Mouse (Mus musculus) naive thymus-derived CD4-positive, alpha-beta T cell, adult 2 months (primary cell): Measurements from ENCODE around the gene Sgce.

Source experiments
- DNase-seq: peaks from one replicate; pipeline ENCODE4 v3.0.0-alpha.2; 2011; ENCODE audit warnings: low read depth

The Sgce gene

GRCm38 (mm10) chr6:4647351-4647750 is 99.7 kb downstream of the Sgce start:
- DNase-seq = no peak

- no peak for DNase-seq
Observed at GRCm38 (mm10) chr6:4642068-4642467, 104.9 kb downstream of the Sgce start.

GRCm38 (mm10) chr6:4634804-4635203 is 112.2 kb downstream of the Sgce start:
- DNase-seq = no peak

DNA sequence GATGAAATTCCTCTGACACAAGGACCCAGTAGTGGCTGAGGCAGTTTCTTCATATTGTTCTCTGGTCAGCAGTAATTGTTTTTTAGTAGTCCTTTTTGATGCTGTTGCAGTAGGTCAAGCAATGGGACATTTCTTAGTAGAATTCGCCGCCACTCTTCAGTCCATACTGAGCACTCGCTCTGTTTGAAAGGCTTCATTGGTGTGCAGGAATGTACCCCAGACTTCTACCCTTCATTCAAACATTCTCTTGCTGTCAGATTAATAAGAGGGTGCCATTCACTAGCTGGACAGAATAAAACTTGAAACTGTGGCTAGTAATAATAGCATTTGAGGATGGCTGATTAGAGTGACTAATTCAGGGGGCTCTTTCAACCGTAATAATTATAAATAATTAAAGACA is 113.8 kb downstream of the Sgce start:
- no peak for DNase-seq

DNA sequence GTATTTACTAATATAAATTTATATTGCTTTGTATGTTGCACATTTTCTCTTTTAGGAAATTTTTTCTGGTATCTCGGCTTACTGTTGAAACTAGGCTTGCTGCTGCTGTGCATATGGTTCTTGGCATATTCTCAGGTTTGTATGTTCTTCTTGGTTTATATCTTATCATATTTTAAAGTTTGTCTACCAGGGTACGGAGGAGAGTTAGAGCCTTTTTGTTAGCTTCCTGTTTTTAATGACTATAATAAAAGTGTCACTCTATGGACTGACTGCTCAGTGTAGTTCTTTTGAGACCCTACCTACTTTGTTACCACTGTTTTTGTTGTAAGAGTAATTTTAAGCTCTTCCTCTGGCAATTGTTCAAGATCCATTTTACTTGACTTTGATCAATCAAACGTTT is 115.5 kb downstream of the Sgce start:
- no peak for DNase-seq
